Mouse (Mus musculus) kidney, postnatal 0 days (tissue): Measurements from ENCODE around the gene Clec3b. TPM values are rescaled to one million over a fixed set of nuclear protein-coding genes. Genes with fewer than 3 reads are reported as not detected.
A peak's percentile ranks its signal among the peaks of the same experiment; 100 is the strongest.

Experiments
- ATAC-seq: fragments of 200-750 bp; cut with Nextera tagmentation; replicated peaks from 2 replicates; pipeline ENCODE4 v1.8.0; 2017; ENCODE audit warnings: low read depth, moderate number of reproducible peaks, moderate TSS enrichment, moderate library complexity; ENCODE audit not compliant: low FRiP score
- DNase-seq: peaks from one replicate; pipeline ENCODE4 v3.0.0-alpha.2; 2016; ENCODE audit warnings: low spot score
- H3K27ac ChIP-seq: fragments of 300-500 bp; sonication (generic); 2 replicates; pipeline ENCODE4 v1.5.1; 2014; ENCODE audit warnings: mild to moderate bottlenecking
- H3K27me3 ChIP-seq: fragments of 300-500 bp; sonication (generic); 2 replicates; pipeline ENCODE4 v1.6.1; 2014; ENCODE audit warnings: low read length, mixed read lengths; ENCODE audit not compliant: insufficient read depth
- H3K36me3 ChIP-seq: fragments of 300-500 bp; sonication (generic); 2 replicates; pipeline ENCODE4 v1.6.1; 2014; ENCODE audit warnings: low read length, mixed read lengths; ENCODE audit not compliant: insufficient read depth
- H3K4me1 ChIP-seq: fragments of 300-500 bp; sonication (generic); replicated peaks from 2 replicates; pipeline ENCODE4 v1.6.1; 2014; ENCODE audit warnings: antibody characterized with exemption, low read length, mixed read lengths; ENCODE audit not compliant: insufficient read depth
- H3K4me2 ChIP-seq: fragments of 300-500 bp; sonication (generic); 2 replicates; pipeline ENCODE4 v1.6.1; 2014; ENCODE audit warnings: mild to moderate bottlenecking, low read length, moderate library complexity, mixed read lengths
- H3K4me3 ChIP-seq: fragments of 300-500 bp; sonication (generic); replicated peaks from 2 replicates; pipeline ENCODE4 v1.5.1; 2014; ENCODE audit warnings: low read depth, low read length
- H3K9ac ChIP-seq: fragments of 300-500 bp; sonication (generic); 2 replicates; pipeline ENCODE4 v1.6.1; 2014; ENCODE audit warnings: low read depth, low read length
- H3K9me3 ChIP-seq: fragments of 300-500 bp; sonication (generic); replicated peaks from 2 replicates; pipeline ENCODE4 v1.6.1; 2016; ENCODE audit warnings: low read length, inconsistent platforms, mixed read lengths
- CTCF ChIP-seq: IDR thresholded peaks from 2 replicates; pipeline ENCODE4 v1.5.1; 2016; ENCODE audit warnings: antibody characterized with exemption, low read depth, mild to moderate bottlenecking, moderate library complexity
- WGBS: fragments of 180-500 bp; shearing (Covaris S2); extraction: QIAGEN DNeasy Blood & Tissue Kit; methylation state at CpG from one replicate; pipeline ENCODE4 v1.1.7; 2014; 5-methylcytosine and 5-hydroxymethylcytosine counted together
- polyA plus RNA-seq: library from polyadenylated mRNA; unstranded; fragments of >200 nt; fragmentation: Nextera tagmentation; extraction: Ambion mirVana; gene quantifications from 2 replicates; pipeline ENCODE4 v1.2.1, GENCODE M21; 2015

Clec3b gene
- polyA plus RNA-seq, 1 experiment from 2014 or later: 1.6 TPM

GRCm38 (mm10) chr9:123206526-123206925 lies 55.8 kb downstream of the Clec3b start:
- H3K4me2 ChIP-seq: no peak overlapping the region
- H3K9me3 ChIP-seq: no peaks in the 10 kb centered on the region
- no peak overlapping the region for H3K4me3 ChIP-seq
- 17% methylated on average over 2 of the region's 2 CpGs for whole genome bisulfite sequencing
- H3K36me3 ChIP-seq: no peaks in the 10 kb centered on the region
- H3K4me1 ChIP-seq: no peaks in the 10 kb centered on the region
- DNase-seq (peak; percentile 42), ATAC-seq (peak; percentile 78; the same call in 1 of the 2 replicates)
- no peaks in the 10 kb centered on the region for H3K27me3 ChIP-seq
- no peak overlapping the region for H3K9ac ChIP-seq
- H3K27ac ChIP-seq: no peak overlapping the region
- no peak for TF ChIP-seq CTCF

DNA sequence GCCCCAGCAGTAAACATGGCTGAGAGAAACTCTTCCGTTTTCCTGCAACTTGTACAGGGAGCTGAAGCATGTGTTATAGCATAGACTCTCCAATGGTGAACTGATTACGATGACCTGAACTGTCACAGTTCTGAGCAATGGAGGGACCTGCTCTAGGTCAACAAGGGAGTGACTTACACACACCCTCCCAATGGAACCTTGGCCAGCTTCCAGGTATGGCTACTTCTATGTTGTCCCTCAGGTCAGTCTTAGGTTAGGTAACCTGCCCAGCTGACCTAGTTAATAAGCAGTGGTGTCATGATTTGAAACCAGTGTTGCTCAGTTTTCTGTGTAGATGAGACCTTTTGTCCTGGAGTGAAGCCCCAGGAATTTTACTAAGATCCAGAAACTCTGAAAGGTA lies 56.2 kb downstream of the Clec3b start:
- ATAC-seq (peak; percentile 79; the same call in 1 of the 2 replicates), DNase-seq (peak; percentile 5)
- H3K27me3 ChIP-seq: no peaks in the 10 kb centered on the region

More for the DNA sequence above, 56.2 kb downstream of the Clec3b start:
- Histone ChIP-seq H3K4me3 (no peak overlapping the region), H3K9ac (no peak overlapping the region), H3K9me3 (no peaks in the 10 kb centered on the region), H3K4me2 (no peak overlapping the region), H3K4me1 (no peaks in the 10 kb centered on the region), H3K36me3 (no peaks in the 10 kb centered on the region), H3K27ac (no peak overlapping the region)
- no peak for TF ChIP-seq CTCF
- WGBS: 69% methylated on average over 2 of the region's 2 CpGs

Other genes with a start within 250 kb of the Clec3b start
- gene Zfp105, start 227.9 kb upstream of the Clec3b start, polyA plus RNA-seq: 17.0 and 18.9 TPM in 2 replicates
- 44.0 and 47.3 TPM in 2 replicates for gene 1110059G10Rik, start 199.9 kb upstream of the Clec3b start, polyA plus RNA-seq
- gene Kif15, start 199.9 kb upstream of the Clec3b start, polyA plus RNA-seq: 18.1 and 19.5 TPM in 2 replicates
- gene Tmem42, start 129.6 kb upstream of the Clec3b start, polyA plus RNA-seq: 34.2 and 35.6 TPM in 2 replicates
- gene Tgm4, start 116.2 kb upstream of the Clec3b start, polyA plus RNA-seq: 0.36 TPM in 1 of 2 replicates, not detected in the other
- 57.9 and 58.7 TPM in 2 replicates for gene Zdhhc3, start 37.7 kb upstream of the Clec3b start, polyA plus RNA-seq
- gene Exosc7, start 37.7 kb upstream of the Clec3b start, polyA plus RNA-seq: 90.9 and 91.1 TPM in 2 replicates
- gene Cdcp1, start 65.1 kb downstream of the Clec3b start, polyA plus RNA-seq: 6.8 and 7.4 TPM in 2 replicates
- 8.2 and 12.2 TPM in 2 replicates for gene Tmem158, start 109.8 kb downstream of the Clec3b start, polyA plus RNA-seq
- 1,450 and 1,696 TPM in 2 replicates for gene Lars2, start 216.0 kb downstream of the Clec3b start, polyA plus RNA-seq